Mouse (Mus musculus) ovary, postnatal 10 days (tissue): ENCODE data around the gene Nup210.

Source experiments
- DNase-seq: peaks from one replicate; pipeline ENCODE4 v3.0.0; 2022; ENCODE audit warnings: low spot score

The Nup210 gene

DNA sequence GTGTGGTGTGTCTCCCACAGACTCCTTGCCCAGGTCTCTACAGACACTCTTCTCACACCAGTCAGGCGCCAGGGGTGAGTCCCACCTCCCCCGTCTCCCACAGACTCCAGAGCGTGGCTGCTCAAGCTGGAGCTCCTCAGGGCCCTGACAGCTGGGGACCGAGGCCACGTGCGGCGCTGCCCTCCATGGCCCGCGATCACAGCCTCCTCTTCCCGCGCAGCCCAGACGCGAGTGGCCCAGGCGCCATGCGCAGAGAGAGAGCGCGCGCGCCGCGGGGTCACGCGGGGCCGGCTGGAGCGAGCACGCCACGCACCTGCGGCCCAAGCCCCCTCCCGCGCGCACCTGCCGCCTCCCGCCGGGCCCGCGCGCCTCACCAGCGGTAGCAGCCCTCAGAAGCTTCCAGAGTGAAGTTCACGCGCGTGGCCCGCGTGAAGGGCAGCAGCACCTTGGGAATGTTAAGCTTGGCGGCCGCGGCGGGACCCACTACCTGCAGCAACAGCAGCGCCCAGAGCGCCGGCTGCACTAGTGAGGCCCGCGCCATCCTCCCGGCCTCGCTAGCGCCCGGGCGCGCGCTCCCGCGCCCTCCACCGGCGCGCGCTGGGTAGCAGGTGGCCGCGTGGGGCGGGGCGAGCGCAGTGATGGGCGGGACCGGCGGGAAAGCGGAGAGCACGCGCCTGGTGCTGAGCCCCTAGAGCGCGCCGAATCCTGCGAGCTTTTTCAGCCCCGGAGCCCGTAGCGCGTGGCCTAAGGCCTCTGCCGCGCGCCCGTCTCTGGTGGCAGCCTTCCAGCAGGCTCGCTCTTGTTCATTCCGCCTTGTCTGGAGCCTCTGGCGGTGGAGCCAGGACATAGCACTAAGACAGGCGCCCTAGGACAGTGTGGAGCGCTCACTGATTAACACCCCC, at the start of gene Nup210:
Gene Nup210, minus strand, starts transcription at position 586 of the 902 bp plus-strand sequence.
- DNase-seq = peak; percentile 85

DNA sequence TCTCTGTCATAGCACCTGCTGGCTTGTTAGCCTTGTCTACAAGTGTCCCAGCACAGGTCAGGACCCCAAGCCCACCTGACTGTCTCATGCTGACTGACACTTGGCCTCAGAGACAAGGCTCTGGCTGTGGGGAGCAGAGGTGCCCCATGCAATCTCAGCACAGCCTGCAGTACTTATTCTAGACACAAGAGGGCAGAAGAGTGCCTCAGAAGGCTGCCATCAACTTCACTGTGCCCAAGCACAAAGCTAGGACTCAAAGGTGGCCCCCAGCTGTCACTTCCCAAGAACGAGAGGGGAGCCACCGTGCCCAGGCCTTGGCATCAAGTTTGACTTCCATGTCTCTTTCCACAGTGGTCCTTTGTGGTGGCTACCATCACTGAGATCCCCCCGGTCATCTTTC, 48.6 kb upstream of the Nup210 start:
- DNase-seq = peak; percentile 49

DNA sequence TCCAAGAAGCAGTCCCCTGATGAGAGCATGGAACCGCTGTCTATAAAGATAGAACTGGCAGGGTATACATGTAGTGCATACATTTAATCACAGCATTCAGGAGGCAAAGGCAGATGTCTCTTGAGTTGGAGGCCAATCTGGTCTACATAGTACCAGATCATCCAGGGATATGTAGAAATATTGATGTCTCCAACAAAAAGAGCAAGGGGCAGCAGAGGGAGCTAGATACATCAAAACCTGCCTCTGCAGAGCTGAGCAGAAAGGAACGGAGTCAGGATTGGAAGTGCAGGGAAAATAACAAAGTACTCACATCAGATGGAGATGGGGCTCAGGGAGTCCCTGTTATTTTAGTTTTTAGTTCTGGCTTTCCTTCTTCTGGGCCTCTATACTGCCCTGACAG, 48.0 kb upstream of the Nup210 start:
- DNase-seq = no peak

DNA sequence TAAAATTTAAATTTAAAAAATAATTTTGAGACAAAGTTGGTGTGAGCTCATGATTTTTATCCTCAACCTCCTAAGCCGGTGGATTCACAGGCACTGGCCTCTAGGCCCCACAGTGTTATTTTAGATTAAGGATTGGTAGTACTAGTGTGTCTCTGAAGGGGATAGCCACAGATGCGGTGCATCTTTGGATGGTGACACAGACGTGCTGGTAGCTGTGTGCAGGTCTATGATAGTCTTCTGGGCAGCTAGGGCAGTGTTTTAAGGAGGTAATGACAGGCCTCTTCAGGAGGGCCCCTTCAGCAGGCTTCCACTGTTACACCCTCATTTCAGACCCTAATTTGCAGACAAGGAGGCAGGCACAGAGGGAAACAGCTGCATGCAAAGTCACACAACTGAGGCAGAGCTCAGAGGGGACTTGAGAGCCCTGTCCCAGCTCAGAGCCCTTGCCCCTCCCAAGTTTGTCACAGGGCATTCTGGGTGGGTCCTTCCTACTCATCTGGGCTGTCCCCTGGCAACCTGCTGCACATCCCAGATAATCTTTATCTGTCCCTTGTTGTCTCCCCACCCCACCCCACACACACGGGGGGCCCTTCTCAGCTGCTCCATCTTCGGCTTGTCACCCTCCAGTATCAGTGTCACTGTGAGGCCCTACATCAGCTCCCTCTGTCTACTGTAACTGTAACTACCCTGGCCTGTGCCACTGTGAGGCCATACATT, 46.7 kb upstream of the Nup210 start:
- DNase-seq = no peak

DNA sequence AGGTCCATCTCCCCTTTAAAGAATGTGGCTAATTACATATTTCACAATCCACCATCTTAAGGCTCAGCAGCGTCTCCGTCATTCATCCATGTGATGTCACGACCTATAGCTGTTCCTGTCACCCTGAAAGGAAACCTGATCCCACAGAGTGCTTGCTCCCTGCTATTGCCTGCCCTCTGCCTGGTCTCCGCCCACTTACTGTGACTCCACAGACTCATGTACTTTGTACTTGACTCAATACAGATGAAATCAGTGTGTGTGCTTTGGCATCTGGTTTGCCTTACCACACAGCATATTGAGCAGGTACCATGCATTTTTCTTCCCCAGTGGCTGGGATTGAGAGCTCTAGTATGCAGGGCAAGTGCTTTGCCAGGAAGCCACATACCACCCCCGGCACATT, 45.7 kb upstream of the Nup210 start:
- DNase-seq = no peak

DNA sequence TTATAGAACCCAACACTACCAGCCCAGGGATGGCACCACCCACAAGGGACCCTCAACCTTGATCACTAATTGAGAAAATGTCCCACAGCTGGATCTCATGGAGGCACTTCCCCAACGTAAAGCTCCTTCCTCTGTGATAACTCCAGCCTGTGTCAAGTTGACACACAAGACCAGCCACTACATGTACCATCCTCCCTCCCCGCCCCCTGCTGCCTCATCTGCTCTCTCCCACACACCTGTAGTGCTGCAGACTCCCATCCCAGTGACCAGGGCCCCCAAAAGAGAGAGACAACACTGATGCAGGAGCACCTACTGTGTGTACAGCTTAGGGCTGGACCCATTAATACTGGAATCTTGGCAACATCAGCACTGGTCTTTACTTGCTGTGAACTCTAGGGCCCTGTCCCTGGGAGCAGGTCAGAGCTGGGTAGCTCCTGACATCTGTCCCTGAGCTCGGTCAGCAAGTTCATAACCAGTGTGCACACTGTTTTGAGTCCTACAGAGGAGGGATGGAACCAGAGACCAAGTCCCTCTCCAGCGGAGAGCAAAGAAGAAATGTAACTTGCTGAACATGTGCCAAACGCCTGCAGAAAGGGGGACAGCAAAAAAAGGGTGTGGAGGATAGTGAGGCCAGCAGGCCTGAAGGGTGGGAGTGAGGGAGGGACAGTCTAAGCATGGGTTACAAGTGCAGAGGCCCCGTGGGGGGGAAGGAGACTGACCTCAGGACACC, 45.0 kb upstream of the Nup210 start:
- DNase-seq = no peak

DNA sequence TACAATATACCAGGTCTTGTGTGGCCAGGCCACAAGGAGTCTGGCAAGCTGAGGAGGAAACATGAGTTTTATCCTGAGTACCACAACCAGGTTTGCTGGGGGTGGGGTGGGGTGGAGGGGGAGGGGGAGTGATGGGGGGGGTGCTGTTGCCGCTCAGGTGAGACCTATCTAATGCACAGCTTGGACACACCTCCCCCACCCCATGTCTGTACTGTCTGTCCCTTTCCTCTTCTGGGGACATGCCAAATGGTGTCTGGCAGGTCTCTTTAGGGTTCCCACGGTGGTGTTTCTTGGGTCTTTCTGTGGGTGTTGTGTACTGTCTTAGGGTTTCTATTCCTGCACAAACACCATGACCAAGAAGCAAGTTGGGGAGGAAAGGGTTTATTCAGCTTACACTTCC, 44.3 kb upstream of the Nup210 start:
- DNase-seq = no peak

DNA sequence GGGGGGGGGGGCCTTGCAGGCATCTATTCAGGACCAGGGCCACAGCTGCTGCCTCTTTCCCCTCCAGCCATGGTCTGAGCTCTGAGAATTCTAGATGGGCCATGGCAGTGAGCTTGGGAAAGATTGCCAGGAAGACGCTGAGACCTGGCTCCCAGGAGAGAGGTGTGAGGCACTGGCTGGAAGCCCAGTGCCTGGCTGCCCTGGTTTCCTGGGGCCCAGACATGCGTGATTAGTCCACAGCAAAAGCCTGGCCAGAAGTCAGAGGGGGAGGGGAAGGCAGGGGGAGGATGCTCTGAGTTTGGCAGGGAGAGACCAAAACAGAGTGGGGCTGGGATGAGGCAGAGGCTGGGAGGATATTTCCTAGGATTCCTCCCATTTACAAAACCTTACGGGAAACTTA, 43.8 kb upstream of the Nup210 start:
- no peak for DNase-seq

DNA sequence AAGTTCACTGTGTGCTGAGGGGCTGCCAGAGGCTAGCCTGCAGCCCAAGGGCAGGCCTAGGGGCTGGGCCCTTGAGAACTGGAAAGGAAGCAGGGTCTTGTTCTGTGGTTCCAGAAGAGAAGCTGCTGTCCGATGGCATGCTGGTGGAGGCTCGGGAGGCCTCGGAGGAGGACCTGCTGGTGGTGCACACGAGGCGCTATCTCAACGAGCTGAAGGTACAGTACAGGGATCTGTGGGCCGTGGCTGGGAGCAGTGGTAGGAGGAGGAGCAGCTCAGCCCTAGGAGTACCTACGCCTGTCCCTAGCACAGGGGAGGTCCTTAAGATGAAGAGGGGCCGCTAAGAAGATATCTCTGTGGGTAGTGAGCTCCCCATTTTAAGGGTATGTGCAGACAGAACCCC, 42.4 kb upstream of the Nup210 start:
- no peak for DNase-seq

DNA sequence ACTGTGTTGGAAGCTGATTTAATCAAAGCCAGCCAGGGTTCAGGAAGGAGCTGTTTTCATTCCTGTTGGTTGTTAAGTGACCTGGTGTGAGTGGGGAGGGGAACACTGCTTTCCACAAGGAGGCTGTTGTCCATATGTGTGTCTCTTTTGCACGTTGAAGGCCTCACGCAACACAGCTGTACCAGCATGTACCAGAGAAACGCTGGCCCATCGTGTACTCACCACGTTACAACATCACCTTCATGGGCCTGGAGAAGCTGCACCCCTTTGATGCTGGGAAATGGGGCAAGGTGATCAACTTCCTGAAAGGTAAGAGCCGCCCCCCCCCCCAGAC, 40.6 kb upstream of the Nup210 start:
- no peak for DNase-seq

DNA sequence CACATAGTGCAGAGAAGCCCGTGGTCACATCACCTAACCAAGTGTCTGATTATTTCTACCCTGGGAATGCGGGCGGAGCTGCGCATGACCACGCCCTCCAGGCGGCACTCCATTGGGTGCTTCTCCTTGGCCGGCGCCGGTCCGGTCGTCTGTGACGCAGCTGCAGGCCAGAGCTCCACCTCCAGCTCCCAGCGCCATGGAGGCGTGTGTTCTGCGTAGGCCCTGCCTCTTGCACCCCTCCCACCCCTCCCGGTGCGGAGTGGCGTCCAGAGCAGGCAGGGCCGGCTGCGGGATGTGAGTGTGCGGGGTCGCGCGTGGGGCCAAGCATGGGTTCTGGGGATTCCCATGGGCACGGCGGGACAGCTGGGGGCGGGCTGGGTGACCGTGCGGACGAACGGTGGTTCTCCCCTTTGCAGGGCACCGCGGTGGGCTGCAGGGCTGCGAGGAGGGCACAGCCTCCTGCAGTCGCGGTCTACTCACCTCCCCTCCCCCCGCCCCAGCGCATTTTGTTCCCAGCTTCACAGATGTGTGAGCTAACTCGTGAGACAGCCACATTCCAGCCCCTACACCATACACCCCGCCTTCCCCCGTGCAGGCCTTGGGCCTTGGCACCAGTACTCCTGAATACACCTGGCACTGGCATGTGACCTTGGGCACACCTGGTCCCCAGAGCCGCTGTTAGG, 40.1 kb upstream of the Nup210 start, which contains the start of gene Hdac11:
Gene Hdac11, plus strand, starts transcription at position 112 of the 683 bp plus-strand sequence.
- DNase-seq = peak; percentile 64

DNA sequence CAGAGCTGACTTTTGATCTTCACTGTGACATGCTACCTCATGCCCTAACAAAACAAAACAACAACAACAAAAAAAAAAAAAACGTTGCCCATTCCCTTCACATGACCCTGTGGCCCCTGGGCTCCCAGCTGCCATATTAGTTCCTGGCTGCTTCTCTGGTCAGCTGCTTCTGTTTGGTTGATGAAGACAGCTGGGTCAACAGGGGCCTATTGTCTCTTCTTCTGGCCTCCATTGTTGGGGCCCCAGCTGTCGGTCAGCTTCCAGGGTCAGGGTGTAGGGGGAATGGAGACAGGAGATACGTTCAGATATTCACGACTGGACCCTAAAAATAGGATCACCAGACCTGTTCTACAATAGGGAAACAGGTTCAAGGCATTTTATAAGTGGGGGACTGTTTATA, 39.4 kb upstream of the Nup210 start:
- no peak for DNase-seq

DNA sequence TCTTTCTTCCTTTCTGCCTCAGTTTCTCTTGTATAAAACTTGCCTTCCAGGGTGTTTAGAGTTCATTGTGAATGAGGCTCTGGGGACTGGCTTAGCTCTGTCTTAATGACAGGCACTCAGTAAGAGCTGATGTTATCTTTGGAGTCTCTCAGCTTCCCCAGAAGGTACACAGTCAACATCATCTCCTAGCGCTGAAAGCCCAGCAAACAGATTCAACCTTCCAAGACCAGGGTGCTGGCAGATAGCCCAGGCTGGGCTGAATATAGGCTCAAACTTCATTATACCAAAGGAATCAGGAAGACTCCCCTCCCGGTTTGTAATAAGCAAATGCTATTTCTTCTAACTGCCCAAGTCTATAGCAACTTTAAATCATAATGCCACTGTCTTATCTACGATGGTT, 38.7 kb upstream of the Nup210 start:
- no peak for DNase-seq

DNA sequence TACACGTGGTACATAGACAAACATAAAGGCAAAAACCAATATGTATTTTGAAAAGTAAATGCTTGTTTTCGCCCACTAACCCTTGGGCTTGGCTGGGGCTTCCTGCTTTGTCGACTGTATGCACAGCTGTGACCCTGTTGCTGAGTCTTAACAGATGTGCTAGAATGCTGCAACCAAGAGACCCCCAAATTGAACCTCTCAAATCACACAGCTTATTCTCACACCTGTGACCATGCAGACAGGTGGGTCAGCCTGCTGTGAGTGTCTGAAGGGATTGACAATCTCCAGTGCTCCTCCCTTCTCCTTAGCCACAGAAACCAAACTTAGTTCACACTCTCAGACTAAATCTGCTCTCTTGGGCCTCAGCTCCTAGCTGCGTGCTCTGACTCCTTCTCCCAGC, 38.1 kb upstream of the Nup210 start:
- DNase-seq = no peak

DNA sequence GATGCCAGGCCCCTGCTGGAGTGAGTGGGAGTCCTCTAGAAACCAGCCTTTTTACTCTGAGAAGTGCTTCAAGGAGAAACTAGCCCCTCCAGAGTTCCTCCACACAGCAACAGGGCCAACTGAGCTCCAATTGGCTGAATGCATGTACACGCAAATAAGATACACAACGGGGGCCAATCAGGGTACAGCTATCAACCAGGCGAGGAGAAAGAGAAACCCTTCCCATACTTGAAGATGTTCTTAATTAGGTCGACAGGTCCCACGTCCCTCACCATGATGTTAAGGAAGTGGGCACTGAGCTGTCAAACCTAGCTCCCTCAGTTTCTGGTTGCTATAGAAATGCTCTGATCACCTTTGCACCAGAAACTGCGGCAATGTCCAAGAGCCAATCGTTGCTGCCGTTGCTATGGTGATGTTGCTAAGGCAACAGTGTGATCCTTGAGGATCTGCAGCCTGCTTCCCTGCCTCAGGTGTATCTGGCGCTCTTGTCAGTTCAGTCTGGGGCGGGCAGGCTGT, 37.0 kb upstream of the Nup210 start:
- no peak for DNase-seq

DNA sequence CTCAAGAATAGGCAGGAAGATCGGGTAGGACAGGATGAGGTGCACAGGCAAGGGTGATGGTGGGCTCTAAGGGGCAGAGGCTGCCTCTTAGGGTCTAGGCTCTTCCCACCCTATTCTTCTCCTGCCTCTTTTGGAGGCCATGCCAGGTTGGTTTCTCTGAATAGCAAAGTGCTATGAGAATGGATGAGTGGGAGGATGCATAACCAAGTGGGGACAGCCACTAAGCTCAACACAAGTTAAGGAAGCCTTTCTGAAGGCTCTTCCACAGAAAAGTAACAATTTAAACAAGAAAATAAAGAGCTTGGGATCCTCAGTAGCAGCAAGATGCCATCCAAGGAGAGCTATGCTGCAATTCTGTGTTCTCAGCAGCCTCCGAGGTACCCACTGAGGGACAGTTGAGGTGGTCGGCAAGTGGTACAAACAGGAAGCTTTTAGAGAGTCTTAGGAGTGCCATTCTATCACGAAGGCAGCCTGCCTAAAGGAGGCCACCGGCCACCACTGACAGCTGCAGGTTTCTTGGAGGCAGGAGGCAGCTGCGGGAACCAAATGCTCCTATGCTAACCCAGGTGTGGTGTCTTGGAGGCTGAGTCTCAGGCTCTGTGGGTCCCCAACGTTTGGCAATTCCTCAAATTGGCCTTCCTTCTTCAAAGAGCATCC, 36.4 kb upstream of the Nup210 start:
- no peak for DNase-seq

DNA sequence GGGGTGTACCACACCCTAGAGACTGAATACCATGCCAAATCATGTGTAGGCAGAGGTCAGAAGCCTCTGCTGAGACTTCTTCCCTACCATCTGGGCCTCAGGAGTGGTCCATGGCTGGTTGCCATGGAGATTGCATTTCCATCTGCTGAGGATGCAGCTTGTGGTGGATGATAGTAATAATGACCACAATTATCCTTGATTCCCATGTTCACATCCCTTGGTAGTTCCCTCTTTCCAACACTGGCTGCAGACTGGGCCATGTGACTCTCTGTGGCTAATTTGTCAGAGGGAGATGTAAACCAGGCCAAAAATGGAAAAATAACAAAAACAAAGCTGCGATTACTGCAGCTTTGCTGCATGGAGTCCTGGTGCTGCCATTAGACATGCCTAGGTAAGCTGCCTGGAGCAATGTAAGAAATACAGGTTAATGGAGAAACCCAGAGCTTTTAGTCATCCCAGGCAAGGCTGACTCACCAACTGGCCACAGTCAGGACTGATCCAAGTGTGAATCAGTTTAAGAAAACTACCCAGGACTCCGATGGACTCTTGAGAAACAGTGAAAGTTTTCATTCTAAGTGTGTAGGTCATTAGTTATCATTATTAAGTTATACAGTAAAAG, 30.6 kb upstream of the Nup210 start:
- no peak for DNase-seq

DNA sequence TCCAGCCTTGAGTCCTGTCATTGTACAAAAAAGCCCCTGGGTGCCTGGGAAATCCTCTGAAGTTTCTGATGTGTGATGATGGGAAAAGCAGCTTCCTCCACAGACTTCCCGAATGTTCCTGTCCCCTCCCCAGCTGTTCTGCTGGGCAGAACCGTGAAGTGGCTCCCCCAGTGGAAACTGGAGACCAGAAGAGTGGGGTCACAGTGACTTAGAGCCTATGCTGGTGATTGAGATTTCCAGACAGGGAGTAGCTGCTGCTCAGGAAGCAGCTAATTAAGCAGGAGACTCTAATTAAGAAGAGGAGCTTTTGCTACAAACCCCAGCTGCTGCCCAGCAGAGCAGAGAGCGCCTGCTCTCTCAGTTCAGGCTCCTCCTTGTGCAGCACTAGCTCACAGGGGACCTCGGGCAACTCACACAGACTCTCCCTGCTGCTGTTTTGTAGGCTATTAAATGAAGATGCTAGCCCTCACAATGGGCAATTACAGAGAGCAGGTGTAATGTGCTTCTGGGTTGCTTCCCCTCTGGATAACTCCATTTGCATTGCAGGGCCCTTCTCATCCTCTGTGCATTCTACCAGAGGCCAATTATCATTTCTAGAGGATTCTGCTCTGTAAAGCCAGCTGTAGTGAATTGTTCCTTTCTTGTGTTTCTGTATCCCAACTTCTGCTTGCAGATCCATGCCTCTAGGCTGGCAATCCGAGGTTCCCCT, 30.0 kb upstream of the Nup210 start:
- no peak for DNase-seq

DNA sequence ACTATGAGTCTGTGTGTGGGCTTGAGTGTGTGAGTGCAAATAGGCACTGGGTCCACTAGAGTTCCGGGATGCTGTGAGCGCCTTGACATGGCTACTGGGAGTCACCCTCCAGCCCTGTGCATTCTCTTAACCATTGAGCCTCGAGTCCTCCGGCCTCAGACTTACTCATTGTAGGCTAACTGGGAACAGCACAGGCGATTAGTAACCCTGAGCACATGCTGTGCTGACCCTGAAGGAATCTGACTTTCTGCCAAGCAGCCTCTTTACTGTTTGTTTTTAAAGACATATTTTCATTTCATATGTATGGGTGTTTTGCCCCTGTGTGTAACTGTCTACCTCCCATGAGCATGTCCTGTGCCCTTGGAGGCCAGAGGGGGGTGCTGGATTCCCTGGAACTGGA, 28.9 kb upstream of the Nup210 start:
- DNase-seq = no peak

DNA sequence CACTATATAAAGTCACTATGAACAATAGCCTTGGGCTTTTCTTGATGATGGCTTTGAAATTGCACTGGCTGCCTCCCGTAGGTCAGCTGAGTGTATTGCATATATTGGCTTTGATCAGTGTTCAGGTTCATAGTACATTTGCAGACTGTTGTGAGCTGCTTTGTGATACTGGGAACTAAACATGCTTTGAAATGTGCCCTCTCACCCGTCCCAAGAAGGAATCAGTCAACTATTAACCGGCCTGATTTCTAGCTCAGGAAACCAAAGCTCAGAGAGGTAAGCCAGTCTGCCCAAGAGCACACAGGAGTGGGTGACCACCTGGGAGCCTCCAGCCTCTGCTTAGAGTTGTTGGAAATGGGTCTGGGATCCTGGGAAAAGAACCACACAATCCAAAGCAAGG, 28.4 kb upstream of the Nup210 start:
- no peak for DNase-seq
